Mouse (Mus musculus): ENCODE measurements around the gene Slc19a2. TPM values are rescaled to one million over a fixed set of nuclear protein-coding genes. Genes with fewer than 3 reads are reported as not detected.

The Slc19a2 gene
- polyA plus RNA-seq, 1 experiment, result 6.7 TPM

DNA sequence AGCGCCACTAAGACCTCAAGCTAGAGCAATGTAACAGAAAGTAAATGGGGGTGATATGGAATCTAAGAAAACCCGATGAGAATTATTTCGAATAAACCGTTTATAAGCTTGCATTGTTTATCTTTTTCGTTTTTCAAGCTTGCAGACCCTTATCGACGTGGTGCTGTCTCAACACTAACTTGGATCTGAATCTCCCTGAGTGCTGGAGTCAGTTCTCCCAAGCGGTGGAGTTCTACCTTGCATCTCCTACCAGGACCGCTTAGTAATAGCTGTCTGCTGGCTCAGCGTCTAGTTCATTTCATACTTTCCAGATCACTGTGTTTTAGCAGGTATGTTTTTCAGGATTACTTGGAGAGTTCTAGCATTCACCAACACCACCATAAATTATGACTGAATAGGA lies 59.1 kb downstream of the Slc19a2 start:
- H3K27ac ChIP-seq (ENCODE audit: insufficient read depth, low read depth, low read length), result no peak overlapping the region
- peak overlapping the region; percentile 81 for H3K4me3 ChIP-seq (ENCODE audit: insufficient read depth, low read length)
- TF ChIP-seq POLR2A (IDR thresholded peaks at IDR 0.05; ENCODE audit: borderline replicate concordance, low read depth, low read length) (no peak), CTCF (IDR thresholded peaks at IDR 0.05; ENCODE audit: low read depth, low read length) (no peak)
- peaks cover 4% of the 10 kb centered on the region for H3K4me1 ChIP-seq (ENCODE audit: control insufficient read depth, insufficient read depth, low read length)

DNA sequence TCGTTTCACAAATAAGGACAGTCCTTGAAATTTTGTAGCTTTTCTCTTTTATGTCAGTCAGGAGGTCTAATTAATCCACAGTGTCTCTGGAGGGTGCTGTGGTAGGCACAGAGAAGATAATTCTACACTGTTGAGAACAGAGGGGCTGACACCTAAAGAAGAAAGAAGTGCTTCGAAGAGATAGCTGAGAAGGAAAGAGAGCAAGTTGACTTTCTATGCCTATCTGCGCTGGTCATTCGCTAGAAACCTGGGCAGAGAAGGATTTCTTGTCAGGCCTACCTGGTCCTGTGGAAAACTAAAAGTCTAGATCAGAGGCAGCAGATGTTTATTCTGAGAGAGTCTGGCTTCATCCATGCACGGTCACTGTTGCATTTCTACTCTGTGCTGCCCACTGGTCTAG lies 65.2 kb downstream of the Slc19a2 start:
- H3K4me1 ChIP-seq (ENCODE audit: control insufficient read depth, insufficient read depth, low read length), result no peaks in the 10 kb centered on the region
- TF ChIP-seq POLR2A (IDR thresholded peaks at IDR 0.05; ENCODE audit: borderline replicate concordance, low read depth, low read length), result no peak
- TF ChIP-seq CTCF (IDR thresholded peaks at IDR 0.05; ENCODE audit: low read depth, low read length), result no peak
- no peak overlapping the region for H3K27ac ChIP-seq (ENCODE audit: insufficient read depth, low read depth, low read length)
- no peak overlapping the region for H3K4me3 ChIP-seq (ENCODE audit: insufficient read depth, low read length)

Other genes with a start within 250 kb of the Slc19a2 start
- not detected in 2 replicates for gene Sele, start 200.8 kb upstream of the Slc19a2 start, polyA plus RNA-seq (2012; ENCODE audit: insufficient read depth, insufficient read length, missing spikeins)
- gene Sell, start 187.1 kb upstream of the Slc19a2 start, polyA plus RNA-seq (2012; ENCODE audit: insufficient read depth, insufficient read length, missing spikeins), result 1.1 and 1.4 TPM in 2 replicates
- not detected in 2 replicates for gene Selp, start 133.8 kb upstream of the Slc19a2 start, polyA plus RNA-seq (2012; ENCODE audit: insufficient read depth, insufficient read length, missing spikeins)
- 0.09 and 0.15 TPM in 2 replicates for gene F5, start 97.2 kb upstream of the Slc19a2 start, polyA plus RNA-seq (2012; ENCODE audit: insufficient read depth, insufficient read length, missing spikeins)
- gene Ccdc181, start 26.5 kb downstream of the Slc19a2 start, polyA plus RNA-seq (2012; ENCODE audit: insufficient read depth, insufficient read length, missing spikeins), result 10.2 and 11.1 TPM in 2 replicates
- gene Nme7, start 55.1 kb downstream of the Slc19a2 start, polyA plus RNA-seq (2012; ENCODE audit: insufficient read depth, insufficient read length, missing spikeins), result 15.7 and 16.0 TPM in 2 replicates
- gene Blzf1, start 58.4 kb downstream of the Slc19a2 start, polyA plus RNA-seq (2012; ENCODE audit: insufficient read depth, insufficient read length, missing spikeins), result 11.0 and 11.2 TPM in 2 replicates
- gene Atp1b1, start 209.3 kb downstream of the Slc19a2 start, polyA plus RNA-seq (2012; ENCODE audit: insufficient read depth, insufficient read length, missing spikeins), result not detected in 2 replicates